Mouse (Mus musculus) thymus, adult 2 months (tissue): ENCODE data around the gene Zfp324.
A peak's percentile ranks its signal among the peaks of the same experiment; 100 is the strongest.

Source experiments
- CTCF ChIP-seq: fragments of 200-500 bp; IDR thresholded peaks from 2 replicates; pipeline ENCODE4 v1.5.1; 2012; ENCODE audit warnings: mild to moderate bottlenecking, control low read depth, low read length, moderate library complexity, borderline replicate concordance; ENCODE audit not compliant: control insufficient read depth, poor library complexity, insufficient read depth; ENCODE audit errors: extremely low read depth
- POLR2A ChIP-seq: fragments of 200-500 bp; IDR thresholded peaks from 2 replicates; pipeline ENCODE4 v1.6.1; 2012; ENCODE audit warnings: mild to moderate bottlenecking, low read length, control low read depth, moderate library complexity; ENCODE audit not compliant: control insufficient read depth, poor library complexity, insufficient read depth; ENCODE audit errors: extremely low read depth

DNA sequence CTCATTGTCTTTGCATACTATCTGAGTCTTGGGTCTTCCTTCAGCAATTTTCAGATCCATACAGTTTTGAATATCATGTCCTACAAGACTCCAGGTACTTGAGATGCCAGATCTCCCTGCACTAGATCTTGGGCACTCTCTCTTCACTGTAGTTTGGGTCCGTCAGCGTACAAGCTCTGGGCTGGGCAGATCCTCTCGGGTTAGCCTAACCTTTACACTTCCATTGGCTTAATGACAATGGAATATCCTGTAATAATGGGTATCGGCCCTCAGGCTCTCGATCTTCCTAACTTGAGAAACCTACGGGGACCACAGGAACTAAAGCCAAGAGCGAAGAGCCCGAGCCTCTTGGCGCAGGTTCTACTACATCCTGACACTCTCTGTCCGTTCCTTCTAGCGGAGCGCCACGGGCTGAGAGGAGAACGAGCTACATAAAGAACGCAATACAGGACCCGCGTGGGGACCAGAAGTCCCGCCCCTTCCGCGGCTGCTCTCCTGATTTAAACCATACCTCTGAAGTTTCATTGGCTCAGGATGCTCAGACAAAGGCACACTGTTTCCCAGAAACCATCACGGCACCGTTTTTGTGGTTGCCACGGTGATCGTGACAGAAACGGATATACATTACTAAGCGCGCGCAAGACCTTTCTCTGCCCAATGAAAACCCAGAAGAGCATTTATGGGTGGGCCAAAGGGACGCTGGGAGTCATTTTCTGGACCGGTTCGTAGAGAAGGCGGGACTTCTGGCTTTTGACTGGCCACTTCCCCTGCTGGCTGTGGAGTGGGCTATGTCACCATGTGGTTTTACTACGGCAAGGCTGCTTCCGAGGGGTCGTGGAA, 16.4 kb upstream of the Zfp324 start:
- TF ChIP-seq POLR2A (peak; percentile 80), CTCF (no peak)
